Mouse (Mus musculus) heart, embryonic 12.5 days (tissue): ENCODE results near the gene Rnf208. TPM values are rescaled to one million over a fixed set of nuclear protein-coding genes. Genes with fewer than 3 reads are reported as not detected.
A peak's percentile ranks its signal among the peaks of the same experiment; 100 is the strongest.

Source experiments
- ATAC-seq: fragments of 200-750 bp; cut with Nextera tagmentation; 2 replicates; pipeline ENCODE4 v1.8.0; 2017; ENCODE audit warnings: moderate TSS enrichment, moderate library complexity; ENCODE audit not compliant: insufficient number of reproducible peaks, low FRiP score
- H3K27ac ChIP-seq: fragments of 300-500 bp; sonication (generic); 2 replicates; pipeline ENCODE4 v1.5.1; 2016; ENCODE audit warnings: mild to moderate bottlenecking, moderate library complexity; ENCODE audit not compliant: poor library complexity, severe bottlenecking
- H3K27me3 ChIP-seq: fragments of 300-500 bp; sonication (generic); replicated peaks from 2 replicates; pipeline ENCODE4 v1.6.1; 2016; ENCODE audit warnings: mild to moderate bottlenecking, moderate library complexity
- H3K36me3 ChIP-seq: fragments of 300-500 bp; sonication (generic); 2 replicates; pipeline ENCODE4 v1.6.1; 2016; ENCODE audit warnings: mild to moderate bottlenecking, moderate library complexity
- H3K4me1 ChIP-seq: fragments of 300-500 bp; sonication (generic); replicated peaks from 2 replicates; pipeline ENCODE4 v1.6.1; 2016; ENCODE audit warnings: mild to moderate bottlenecking
- H3K4me2 ChIP-seq: fragments of 300-500 bp; sonication (generic); 2 replicates; pipeline ENCODE4 v1.6.1; 2016; ENCODE audit warnings: mild to moderate bottlenecking, moderate library complexity
- H3K4me3 ChIP-seq: fragments of 300-500 bp; sonication (generic); 2 replicates; pipeline ENCODE4 v1.5.1; 2016; ENCODE audit warnings: mild to moderate bottlenecking
- H3K9ac ChIP-seq: fragments of 300-500 bp; sonication (generic); 2 replicates; pipeline ENCODE4 v1.6.1; 2016; ENCODE audit warnings: mild to moderate bottlenecking, moderate library complexity
- H3K9me3 ChIP-seq: fragments of 300-500 bp; sonication (generic); replicated peaks from 2 replicates; pipeline ENCODE4 v1.6.1; 2016; ENCODE audit warnings: mild to moderate bottlenecking, moderate library complexity
- WGBS: fragments of 180-500 bp; shearing (Covaris S2); methylation state at CpG from one replicate; pipeline ENCODE4 v1.1.7; 2016; 5-methylcytosine and 5-hydroxymethylcytosine counted together
- polyA plus RNA-seq: library from polyadenylated mRNA; unstranded; fragments of >200 nt; fragmentation: Nextera tagmentation; extraction: Ambion mirVana; gene quantifications from 2 replicates; pipeline ENCODE4 v1.2.1, GENCODE M21; 2016

Rnf208 gene
- polyA plus RNA-seq, 1 experiment from 2014 or later: 6.5 TPM

GRCm38 (mm10) chr2:25264851-25265250 lies 22.8 kb downstream of the Rnf208 start:
- H3K4me2 ChIP-seq: peak overlapping the region; percentile 93
- no peak overlapping the region for H3K27ac ChIP-seq
- H3K36me3 ChIP-seq: peaks cover 16% of the 10 kb centered on the region
- H3K4me3 ChIP-seq: no peak overlapping the region
- H3K4me1 ChIP-seq: peaks cover 43% of the 10 kb centered on the region
- no peak for ATAC-seq
- H3K9ac ChIP-seq: no peak overlapping the region
- 66% methylated on average over 3 of the region's 3 CpGs for WGBS
- H3K27me3 ChIP-seq: peaks cover 18% of the 10 kb centered on the region
- H3K9me3 ChIP-seq: no peaks in the 10 kb centered on the region

GRCm38 (mm10) chr2:25265897-25266656 lies 24.0 kb downstream of the Rnf208 start:
- peaks cover 49% of the 10 kb centered on the region for H3K4me1 ChIP-seq
- no peak overlapping the region for H3K27ac ChIP-seq
- 58% methylated on average over 6 of the region's 6 CpGs for WGBS
- H3K9me3 ChIP-seq: no peaks in the 10 kb centered on the region
- no peak overlapping the region for H3K4me3 ChIP-seq
- H3K9ac ChIP-seq: no peak overlapping the region
- peak overlapping the region; percentile 30; the same call in 1 of the 2 replicates for H3K4me2 ChIP-seq
- peaks cover 18% of the 10 kb centered on the region for H3K27me3 ChIP-seq
- ATAC-seq: no peak
- peaks cover 27% of the 10 kb centered on the region for H3K36me3 ChIP-seq

- Histone ChIP-seq H3K27ac (no peak overlapping the region), H3K4me3 (no peak overlapping the region), H3K9me3 (no peaks in the 10 kb centered on the region), H3K27me3 (peaks cover 18% of the 10 kb centered on the region), H3K4me1 (peaks cover 55% of the 10 kb centered on the region), H3K36me3 (peaks cover 27% of the 10 kb centered on the region), H3K9ac (no peak overlapping the region), H3K4me2 (peak overlapping the region; percentile 30; the same call in 1 of the 2 replicates)
- ATAC-seq: no peak
- WGBS: 42% methylated on average over 2 of the region's 2 CpGs
These were observed 24.7 kb downstream of the Rnf208 start for GRCm38 (mm10) chr2:25266720-25267119.

- Histone ChIP-seq H3K4me1 (peaks cover 55% of the 10 kb centered on the region), H3K4me3 (no peak overlapping the region), H3K9me3 (no peaks in the 10 kb centered on the region), H3K27me3 (peaks cover 18% of the 10 kb centered on the region), H3K9ac (no peak overlapping the region), H3K27ac (no peak overlapping the region), H3K4me2 (no peak overlapping the region), H3K36me3 (peaks cover 27% of the 10 kb centered on the region)
- ATAC-seq: no peak
These were observed 25.2 kb downstream of the Rnf208 start for GRCm38 (mm10) chr2:25267241-25267640.

GRCm38 (mm10) chr2:25267746-25268309 lies 25.8 kb downstream of the Rnf208 start:
- H3K4me3 ChIP-seq: no peak overlapping the region
- H3K9me3 ChIP-seq: no peaks in the 10 kb centered on the region
- H3K9ac ChIP-seq: no peak overlapping the region
- peaks cover 18% of the 10 kb centered on the region for H3K27me3 ChIP-seq
- peaks cover 27% of the 10 kb centered on the region for H3K36me3 ChIP-seq
- no peak overlapping the region for H3K27ac ChIP-seq
- ATAC-seq: no peak
- no peak overlapping the region for H3K4me2 ChIP-seq
- peaks cover 55% of the 10 kb centered on the region for H3K4me1 ChIP-seq
- WGBS: 68% methylated on average over 4 of the region's 4 CpGs

- Histone ChIP-seq H3K36me3 (peaks cover 63% of the 10 kb centered on the region), H3K4me1 (peaks cover 34% of the 10 kb centered on the region), H3K4me2 (peak within 1 kb of the TSS; percentile 93), H3K27ac (peak within 1 kb of the TSS; percentile 77), H3K27me3 (no peaks in the 10 kb centered on the region), H3K9ac (peak within 1 kb of the TSS; percentile 90), H3K9me3 (no peaks in the 10 kb centered on the region), H3K4me3 (peak within 1 kb of the TSS; percentile 84)
- peak; percentile 98 for ATAC-seq
- WGBS: under 1% methylated on average over 55 of the region's 55 CpGs
These were observed 29.9 kb downstream of the Rnf208 start, which contains the start of the genes Ssna1 and Anapc2 for GRCm38 (mm10) chr2:25271827-25272511. TSS of gene Ssna1 (minus strand) at chr2:25272438. TSS of gene Anapc2 (plus strand) at chr2:25272478.

- peaks cover 68% of the 10 kb centered on the region for H3K36me3 ChIP-seq
- peak overlapping the region; percentile 93 for H3K4me2 ChIP-seq
- WGBS: under 1% methylated on average over 28 of the region's 29 CpGs
- no peaks in the 10 kb centered on the region for H3K9me3 ChIP-seq
- peak overlapping the region; percentile 90 for H3K9ac ChIP-seq
- H3K4me1 ChIP-seq: peaks cover 29% of the 10 kb centered on the region
- H3K27me3 ChIP-seq: no peaks in the 10 kb centered on the region
- H3K27ac ChIP-seq: peak overlapping the region; percentile 24
- peak; percentile 43 for ATAC-seq
- peak overlapping the region; percentile 84 for H3K4me3 ChIP-seq
These were observed 30.5 kb downstream of the Rnf208 start for GRCm38 (mm10) chr2:25272515-25272914.

- Histone ChIP-seq H3K4me3 (peak overlapping the region; percentile 84), H3K27me3 (no peaks in the 10 kb centered on the region), H3K4me1 (peaks cover 26% of the 10 kb centered on the region), H3K9me3 (no peaks in the 10 kb centered on the region), H3K4me2 (peak overlapping the region; percentile 93), H3K27ac (no peak overlapping the region), H3K36me3 (peaks cover 73% of the 10 kb centered on the region), H3K9ac (peak overlapping the region; percentile 90)
- ATAC-seq: no peak
- 27% methylated on average over 16 of the region's 16 CpGs for WGBS
These were observed 31.0 kb downstream of the Rnf208 start for GRCm38 (mm10) chr2:25273010-25273409.

GRCm38 (mm10) chr2:25278928-25279882 lies 37.1 kb downstream of the Rnf208 start:
- Histone ChIP-seq H3K27ac (no peak overlapping the region), H3K4me2 (no peak overlapping the region), H3K36me3 (peaks cover 96% of the 10 kb centered on the region), H3K9me3 (no peaks in the 10 kb centered on the region), H3K4me1 (0 out of 2 replicates have a peak, but pooled peaks cover 1% of the 10 kb centered on the region), H3K27me3 (no peaks in the 10 kb centered on the region), H3K9ac (no peak overlapping the region), H3K4me3 (no peak overlapping the region)
- WGBS: 59% methylated on average over 13 of the region's 13 CpGs
- ATAC-seq: no peak

GRCm38 (mm10) chr2:25285551-25285950 lies 43.5 kb downstream of the Rnf208 start:
- H3K9me3 ChIP-seq: no peaks in the 10 kb centered on the region
- H3K4me3 ChIP-seq: no peak overlapping the region
- H3K4me2 ChIP-seq: no peak overlapping the region
- H3K27me3 ChIP-seq: peaks cover 42% of the 10 kb centered on the region
- H3K4me1 ChIP-seq: peaks cover 24% of the 10 kb centered on the region
- 92% methylated on average over 2 of the region's 2 CpGs for WGBS
- no peak overlapping the region for H3K27ac ChIP-seq
- H3K9ac ChIP-seq: no peak overlapping the region
- peaks cover 56% of the 10 kb centered on the region for H3K36me3 ChIP-seq
- ATAC-seq: no peak
